Mouse (Mus musculus): ENCODE measurements around the gene Dnajc13.

The Dnajc13 gene

DNA sequence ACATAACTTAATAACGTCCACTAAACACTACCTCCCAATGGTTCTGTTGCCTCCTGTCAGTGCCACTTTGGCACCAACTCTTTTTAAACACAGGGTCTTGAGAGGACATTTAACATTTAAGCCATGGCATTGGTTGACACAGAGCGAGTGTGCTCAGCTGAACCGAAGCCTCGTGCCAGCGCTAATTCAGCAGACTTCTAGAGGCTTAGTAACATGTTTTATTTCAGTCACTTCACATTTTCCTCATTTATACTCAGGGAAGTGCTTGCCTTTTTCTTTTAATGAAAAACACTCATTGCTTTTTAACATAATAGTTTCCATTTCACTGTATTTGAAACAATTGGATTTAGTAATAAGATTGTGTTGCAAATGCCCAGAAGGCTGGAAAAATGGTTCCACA lies 153.6 kb downstream of the Dnajc13 start:
- no peak for DNase-seq (ENCODE audit: low read depth)

DNA sequence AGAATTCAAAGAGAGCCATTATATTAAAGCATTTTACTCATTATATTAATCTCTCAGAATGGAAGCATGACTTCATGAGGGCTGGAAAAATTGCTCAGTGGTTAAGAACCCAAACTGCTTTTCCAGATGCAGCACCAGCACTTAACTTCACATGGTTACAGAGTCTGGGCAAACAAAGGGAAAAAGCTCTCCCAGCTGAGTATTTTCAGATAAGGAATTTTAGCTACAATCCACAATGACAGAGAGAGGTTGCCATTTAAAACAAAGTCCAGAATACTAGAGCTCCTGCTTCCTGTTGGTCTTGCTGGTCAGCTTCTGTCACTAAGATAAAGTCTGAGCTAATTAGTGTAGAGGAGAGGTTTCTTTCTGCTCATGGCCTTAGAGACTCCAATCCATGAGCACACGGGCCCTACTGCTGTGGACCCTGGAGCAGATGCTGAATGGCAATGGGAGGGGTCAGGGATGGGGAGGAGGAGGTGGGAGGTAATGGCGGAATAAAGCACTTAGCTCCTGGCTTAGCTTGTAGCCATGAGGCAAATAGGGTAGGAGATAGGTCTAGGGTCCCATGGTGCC lies 154.1 kb downstream of the Dnajc13 start:
- no peak for DNase-seq (ENCODE audit: low read depth)

DNA sequence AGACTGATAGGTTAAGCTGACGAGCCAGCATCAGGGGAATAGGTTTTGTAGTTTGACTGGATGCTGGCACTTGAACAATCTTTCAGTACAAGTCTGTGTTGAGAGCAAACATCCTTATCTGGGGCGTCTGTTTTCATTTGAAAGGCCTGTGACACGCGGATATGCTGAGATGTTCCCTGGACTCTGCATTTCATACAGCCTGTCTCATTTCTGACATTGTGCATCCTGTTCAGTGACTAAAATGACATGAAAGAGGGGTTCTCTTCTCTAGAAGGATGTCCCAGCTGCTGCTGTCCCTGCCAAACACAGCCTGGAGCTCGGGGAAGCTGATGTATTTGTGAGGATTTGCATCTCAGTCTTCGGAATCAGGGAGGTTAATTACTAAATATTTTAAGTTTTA lies 155.2 kb downstream of the Dnajc13 start:
- DNase-seq (ENCODE audit: low read depth): no peak

- no peak for DNase-seq (ENCODE audit: low read depth)
Measured at GRCm38 (mm10) chr9:104106930-104107329, 155.8 kb downstream of the Dnajc13 start.

GRCm38 (mm10) chr9:104104986-104105385 lies 157.7 kb downstream of the Dnajc13 start:
- DNase-seq (ENCODE audit: low read depth): no peak

DNA sequence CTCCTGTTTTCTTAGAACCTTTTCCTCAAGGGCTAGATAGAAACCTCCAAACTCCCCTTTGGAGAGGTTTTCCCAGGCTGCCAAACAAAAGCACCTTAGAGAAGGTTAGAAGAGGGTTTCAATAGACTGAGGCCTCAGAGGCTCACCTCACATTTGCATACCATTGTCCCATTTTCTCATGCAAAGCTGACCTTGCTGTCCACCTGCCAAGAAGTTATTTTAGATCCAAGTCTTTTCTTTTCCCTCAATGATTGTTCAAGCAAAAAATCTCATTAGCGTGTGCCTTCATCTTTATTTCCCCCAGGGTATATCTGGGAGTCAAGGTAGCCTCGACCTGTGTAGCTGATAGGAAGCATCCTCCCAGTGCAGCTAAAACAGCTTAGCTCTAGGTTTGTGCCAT lies 159.8 kb downstream of the Dnajc13 start:
- no peak for DNase-seq (ENCODE audit: low read depth)

GRCm38 (mm10) chr9:104102301-104102700 lies 160.4 kb downstream of the Dnajc13 start:
- DNase-seq (ENCODE audit: low read depth): no peak

DNA sequence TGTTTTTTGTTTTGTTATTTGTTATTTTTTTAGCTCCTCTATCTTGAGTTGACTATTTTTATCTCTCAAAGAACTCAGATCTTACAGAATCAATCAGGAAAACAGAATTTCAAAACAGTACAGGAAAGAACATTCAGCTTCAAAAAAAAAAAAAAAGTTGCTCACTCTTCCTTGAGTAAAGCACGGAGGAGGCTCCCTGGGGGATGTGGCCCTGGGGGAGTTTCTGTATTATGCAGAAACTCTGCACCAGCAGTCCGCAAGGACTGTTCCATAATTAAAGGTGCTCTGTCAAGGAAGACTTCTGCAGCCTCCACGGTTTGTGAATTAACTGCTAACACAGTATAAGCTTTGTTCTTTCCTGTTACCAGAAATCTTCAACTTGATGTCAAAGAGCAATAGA lies 161.3 kb downstream of the Dnajc13 start:
- no peak for DNase-seq (ENCODE audit: low read depth)

Measured in fibroblast of lung, adult 2 months (primary cell).